Mouse (Mus musculus): ENCODE measurements around the gene H2-Q4. TPM values are rescaled to one million over a fixed set of nuclear protein-coding genes. Genes with fewer than 3 reads are reported as not detected.
"Not testable (repeated sequence)": the region's sequence is repeated elsewhere in the genome, so short reads cannot be mapped to it uniquely, and the experiment has no call there.

The H2-Q4 gene
- polyA plus RNA-seq, 1 experiment: 249 TPM

DNA sequence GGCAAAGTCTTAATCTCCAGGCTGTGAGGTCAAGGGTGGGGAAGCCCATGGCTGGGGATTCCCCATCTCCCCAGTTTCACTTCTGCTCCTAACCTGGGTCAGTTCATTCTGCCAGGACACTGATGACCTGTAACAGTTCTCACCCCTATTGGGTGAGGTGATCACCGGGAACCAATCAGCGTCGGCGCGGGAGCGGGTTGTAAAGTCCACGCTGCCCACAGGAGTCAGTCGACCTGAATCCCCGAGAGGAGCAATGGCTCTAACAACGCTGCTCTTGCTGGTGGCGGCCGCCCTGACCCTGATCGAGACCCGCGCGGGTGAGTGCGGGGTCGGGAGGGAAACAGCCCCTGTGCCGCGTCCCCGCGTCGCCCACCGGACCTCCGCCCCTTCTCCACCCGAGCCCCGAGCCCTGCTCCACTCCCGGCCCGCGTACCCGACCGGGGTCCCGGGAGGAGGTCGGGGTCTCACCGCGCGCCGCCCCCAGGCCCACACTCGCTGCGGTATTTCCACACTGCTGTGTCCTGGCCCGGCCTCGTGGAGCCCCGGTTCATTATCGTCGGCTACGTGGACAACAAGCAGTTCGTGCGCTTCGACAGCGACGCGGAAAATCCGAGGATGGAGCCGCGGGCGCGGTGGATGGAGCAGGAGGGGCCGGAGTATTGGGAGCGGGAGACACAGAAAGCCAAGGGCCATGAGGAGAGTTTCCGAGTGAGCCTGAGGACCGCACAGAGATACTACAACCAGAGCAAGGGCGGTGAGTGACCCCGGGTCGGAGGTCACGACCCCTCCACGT is 45.4 kb downstream of the H2-Q4 start, which contains the start of gene H2-Q6:
H2-Q6 (plus strand) TSS at position 227 of the 793 bp plus-strand sequence.
- not testable (repeated sequence) for H3K4me1 ChIP-seq (ENCODE audit: control insufficient read depth, insufficient read depth, insufficient read length); H3K27me3 ChIP-seq (ENCODE audit: control insufficient read depth, insufficient read depth, low read length); H3K36me3 ChIP-seq (ENCODE audit: control insufficient read depth, insufficient read depth, low read length)
- Histone ChIP-seq H3K27ac (ENCODE audit: insufficient read depth, low read length) (peak within 1 kb of the TSS; percentile 42), H3K4me3 (ENCODE audit: extremely low read depth, insufficient read depth, insufficient read length) (peak within 1 kb of the TSS; percentile 65)
- TF ChIP-seq POLR2A (IDR thresholded peaks at IDR 0.05; ENCODE audit: low read depth, low read length): peak; percentile 78
- 3% methylated on average over 59 of the region's 66 CpGs for whole genome bisulfite sequencing
- DNase-seq (ENCODE audit: low read depth in 1 of 2, low spot score in 2 of 2): peak; percentile 79 to 84

DNA sequence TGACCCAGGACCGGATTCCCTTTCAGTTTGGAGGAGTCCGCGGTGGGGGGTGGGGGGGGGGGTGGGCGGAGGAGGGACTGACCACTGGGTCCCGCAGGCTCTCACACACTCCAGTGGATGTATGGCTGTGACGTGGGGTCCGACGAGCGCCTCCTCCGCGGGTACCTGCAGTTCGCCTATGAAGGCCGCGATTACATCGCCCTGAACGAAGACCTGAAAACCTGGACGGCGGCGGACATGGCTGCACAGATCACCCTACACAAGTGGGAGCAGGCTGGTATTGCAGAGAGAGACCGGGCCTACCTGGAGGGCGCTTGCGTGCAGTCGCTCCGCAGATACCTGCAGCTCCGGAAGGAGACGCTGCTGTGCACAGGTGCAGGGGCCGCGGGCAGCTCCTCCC is 46.1 kb downstream of the H2-Q4 start:
- peak in 1 of 2 experiments; percentile 61 for DNase-seq (ENCODE audit: low read depth in 1 of 2, low spot score in 2 of 2)
- H3K4me1 ChIP-seq (ENCODE audit: control insufficient read depth, insufficient read depth, insufficient read length): not testable (repeated sequence)
- WGBS: 28% methylated on average over 26 of the region's 28 CpGs

DNA sequence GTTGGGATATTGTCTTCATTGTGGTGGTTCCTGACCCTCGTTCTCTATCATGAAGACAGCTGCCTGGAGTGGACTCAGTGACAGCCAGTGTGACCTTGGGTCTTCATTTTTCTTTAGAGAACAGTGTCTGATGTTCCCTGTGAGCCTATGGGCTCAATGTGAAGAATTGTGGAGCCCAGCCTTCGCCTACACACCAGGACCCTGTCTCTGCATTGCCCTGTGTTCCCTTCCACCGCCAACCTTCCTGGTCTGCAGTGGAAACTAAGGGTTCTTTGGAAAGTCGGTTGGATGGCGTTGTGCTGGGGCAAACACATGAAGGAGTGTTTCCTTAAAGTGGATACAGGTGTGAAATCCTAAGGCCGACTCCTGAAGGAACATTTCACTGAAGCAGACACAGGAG is 49.5 kb downstream of the H2-Q4 start:
- H3K27me3 ChIP-seq (ENCODE audit: control insufficient read depth, insufficient read depth, low read length); DNase-seq (ENCODE audit: low read depth in 1 of 2, low spot score in 2 of 2); H3K4me3 ChIP-seq (ENCODE audit: extremely low read depth, insufficient read depth, insufficient read length); H3K36me3 ChIP-seq (ENCODE audit: control insufficient read depth, insufficient read depth, low read length); H3K27ac ChIP-seq (ENCODE audit: insufficient read depth, low read length); H3K4me1 ChIP-seq (ENCODE audit: control insufficient read depth, insufficient read depth, insufficient read length): not testable (repeated sequence)
- WGBS: 89% methylated on average over 6 of the region's 6 CpGs

More for the DNA sequence above, 46.1 kb downstream of the H2-Q4 start:
- not testable (repeated sequence) for H3K27ac ChIP-seq (ENCODE audit: insufficient read depth, low read length); H3K27me3 ChIP-seq (ENCODE audit: control insufficient read depth, insufficient read depth, low read length); H3K36me3 ChIP-seq (ENCODE audit: control insufficient read depth, insufficient read depth, low read length)
- H3K4me3 ChIP-seq (ENCODE audit: extremely low read depth, insufficient read depth, insufficient read length): peak overlapping the region; percentile 65

DNA sequence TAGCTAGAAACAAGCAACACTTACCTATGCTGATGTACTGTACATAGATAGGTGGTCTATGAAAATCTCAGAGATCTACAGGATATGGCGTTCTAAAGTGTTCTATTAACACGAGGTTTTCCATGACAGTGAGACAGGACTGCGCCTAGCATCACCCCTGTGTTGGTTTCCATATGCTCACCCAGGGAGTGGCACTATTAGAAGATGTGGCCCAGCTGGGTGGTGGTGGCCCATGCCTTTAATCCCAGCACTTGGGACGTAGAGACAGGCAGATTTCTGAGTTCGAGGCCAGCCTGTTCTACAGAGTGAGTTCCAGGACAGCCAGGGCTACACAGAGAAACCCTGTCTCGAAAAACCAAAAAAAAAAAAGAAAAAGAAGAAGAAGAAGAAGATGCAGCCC is 51.3 kb downstream of the H2-Q4 start:
- WGBS: 86% methylated on average over 6 of the region's 6 CpGs
- not testable (repeated sequence) for H3K27ac ChIP-seq (ENCODE audit: insufficient read depth, low read length); H3K4me3 ChIP-seq (ENCODE audit: extremely low read depth, insufficient read depth, insufficient read length); H3K27me3 ChIP-seq (ENCODE audit: control insufficient read depth, insufficient read depth, low read length); DNase-seq (ENCODE audit: low read depth in 1 of 2, low spot score in 2 of 2); H3K36me3 ChIP-seq (ENCODE audit: control insufficient read depth, insufficient read depth, low read length); H3K4me1 ChIP-seq (ENCODE audit: control insufficient read depth, insufficient read depth, insufficient read length)

DNA sequence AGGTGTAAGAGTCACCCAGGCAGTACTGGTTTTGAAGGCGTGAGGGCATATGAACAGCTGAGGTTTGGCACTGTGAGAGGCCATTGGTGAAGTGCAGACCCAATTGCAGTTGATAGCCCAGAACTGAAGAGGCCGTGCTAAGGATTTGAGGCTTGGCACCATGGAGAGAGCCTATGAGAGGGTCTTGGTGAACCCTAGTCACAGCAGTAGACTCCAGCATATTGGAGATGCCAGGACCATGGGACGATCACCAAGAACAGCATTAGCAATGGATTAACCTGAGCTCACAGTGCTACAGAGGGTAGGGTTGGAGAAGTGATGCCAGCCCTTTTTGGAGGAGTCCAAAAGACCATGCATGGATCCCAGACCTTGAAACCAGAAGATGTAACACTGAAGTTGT is 52.8 kb downstream of the H2-Q4 start:
- not testable (repeated sequence) for H3K27ac ChIP-seq (ENCODE audit: insufficient read depth, low read length)

DNA sequence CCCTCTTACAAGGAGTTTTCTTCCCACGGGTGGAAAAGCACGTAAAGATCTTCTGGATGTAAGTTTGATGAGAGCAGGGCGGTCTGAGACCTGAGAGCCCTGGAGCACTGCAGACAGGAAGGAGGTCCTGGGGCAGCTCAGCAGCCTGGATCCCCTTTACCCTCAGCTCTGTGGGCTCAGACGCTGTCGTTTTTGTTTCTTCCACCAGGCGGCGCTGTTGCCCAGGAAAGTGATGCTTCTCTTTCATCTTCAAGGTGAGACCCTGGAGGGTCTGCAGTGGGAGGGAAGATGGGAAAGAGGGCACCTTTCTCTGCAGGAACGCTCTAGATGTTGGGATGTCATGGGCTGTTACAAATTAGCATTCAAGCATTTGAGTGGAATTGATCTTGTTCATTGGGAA is 55.4 kb downstream of the H2-Q4 start:
- TF ChIP-seq CTCF (IDR thresholded peaks at IDR 0.05; ENCODE audit: extremely low read depth, insufficient read depth, insufficient read length, insufficient replicate concordance): peak; percentile 60; the same call in 1 of the 2 replicates
- H3K36me3 ChIP-seq (ENCODE audit: control insufficient read depth, insufficient read depth, low read length); DNase-seq (ENCODE audit: low read depth in 1 of 2, low spot score in 2 of 2); H3K27ac ChIP-seq (ENCODE audit: insufficient read depth, low read length); H3K4me3 ChIP-seq (ENCODE audit: extremely low read depth, insufficient read depth, insufficient read length); H3K4me1 ChIP-seq (ENCODE audit: control insufficient read depth, insufficient read depth, insufficient read length); H3K27me3 ChIP-seq (ENCODE audit: control insufficient read depth, insufficient read depth, low read length): not testable (repeated sequence)
- WGBS: 9% methylated on average over 8 of the region's 8 CpGs

More for the DNA sequence above, 52.8 kb downstream of the H2-Q4 start:
- H3K4me1 ChIP-seq (ENCODE audit: control insufficient read depth, insufficient read depth, insufficient read length); H3K4me3 ChIP-seq (ENCODE audit: extremely low read depth, insufficient read depth, insufficient read length); DNase-seq (ENCODE audit: low read depth in 1 of 2, low spot score in 2 of 2); H3K36me3 ChIP-seq (ENCODE audit: control insufficient read depth, insufficient read depth, low read length); H3K27me3 ChIP-seq (ENCODE audit: control insufficient read depth, insufficient read depth, low read length): not testable (repeated sequence)
- 87% methylated on average over 3 of the region's 3 CpGs for WGBS

Other genes starting within 250 kb of the H2-Q4 start
- gene Apom, start 247.6 kb upstream of the H2-Q4 start, polyA plus RNA-seq (2012; rRNA removed): 0.12 and 0.18 TPM in 2 replicates
- gene Bag6, start 244.4 kb upstream of the H2-Q4 start, polyA plus RNA-seq (2012; rRNA removed): 166 and 202 TPM in 2 replicates
- gene Prrc2a, start 214.7 kb upstream of the H2-Q4 start, polyA plus RNA-seq (2012; rRNA removed): 362 and 462 TPM in 2 replicates
- 8.3 and 10.2 TPM in 2 replicates for gene Aif1, start 203.5 kb upstream of the H2-Q4 start, polyA plus RNA-seq (2012; rRNA removed)
- 109 and 112 TPM in 2 replicates for gene Lst1, start 191.2 kb upstream of the H2-Q4 start, polyA plus RNA-seq (2012; rRNA removed)
- gene Ltb, start 185.2 kb upstream of the H2-Q4 start, polyA plus RNA-seq (2012; rRNA removed): 531 and 756 TPM in 2 replicates
- gene Tnf, start 177.6 kb upstream of the H2-Q4 start, polyA plus RNA-seq (2012; rRNA removed): 7.5 and 13.2 TPM in 2 replicates
- gene Lta, start 174.3 kb upstream of the H2-Q4 start, polyA plus RNA-seq (2012; rRNA removed): 24.8 and 26.8 TPM in 2 replicates
- 0.34 TPM in 1 of 2 replicates, not detected in the other for gene Gm16181, start 158.8 kb upstream of the H2-Q4 start, polyA plus RNA-seq (2012; rRNA removed)
- 5.0 TPM in 2 replicates for gene Atp6v1g2, start 146.0 kb upstream of the H2-Q4 start, polyA plus RNA-seq (2012; rRNA removed)
- 16.9 and 29.1 TPM in 2 replicates for gene Nfkbil1, start 143.8 kb upstream of the H2-Q4 start, polyA plus RNA-seq (2012; rRNA removed)
- 284 and 323 TPM in 2 replicates for gene Ddx39b, start 137.9 kb upstream of the H2-Q4 start, polyA plus RNA-seq (2012; rRNA removed)
- gene H2-D1, start 116.9 kb upstream of the H2-Q4 start, polyA plus RNA-seq (2012; rRNA removed): 1,148 and 1,488 TPM in 2 replicates
- not detected in 2 replicates for gene H2-Q1, start 59.2 kb upstream of the H2-Q4 start, polyA plus RNA-seq (2012; rRNA removed)
- 0.48 and 0.58 TPM in 2 replicates for gene H2-Q2, start 37.4 kb upstream of the H2-Q4 start, polyA plus RNA-seq (2012; rRNA removed)
- gene H2-Q6, start 45.2 kb downstream of the H2-Q4 start, polyA plus RNA-seq (2012; rRNA removed): 239 and 253 TPM in 2 replicates
- gene H2-Q7, start 59.5 kb downstream of the H2-Q4 start, polyA plus RNA-seq (2012; rRNA removed): 667 and 745 TPM in 2 replicates
- 7.7 and 11.0 TPM in 2 replicates for gene H2-Q10, start 90.5 kb downstream of the H2-Q4 start, polyA plus RNA-seq (2012; rRNA removed)
- not detected in 2 replicates for gene Pou5f1, start 126.4 kb downstream of the H2-Q4 start, polyA plus RNA-seq (2012; rRNA removed)
- gene Tcf19, start 137.2 kb downstream of the H2-Q4 start, polyA plus RNA-seq (2012; rRNA removed): 9.6 and 13.5 TPM in 2 replicates
- gene Cchcr1, start 137.5 kb downstream of the H2-Q4 start, polyA plus RNA-seq (2012; rRNA removed): 4.2 and 4.4 TPM in 2 replicates
- 0.09 TPM in 1 of 2 replicates, not detected in the other for gene Psors1c2, start 153.6 kb downstream of the H2-Q4 start, polyA plus RNA-seq (2012; rRNA removed)
- 0.13 and 0.18 TPM in 2 replicates for gene Cdsn, start 172.5 kb downstream of the H2-Q4 start, polyA plus RNA-seq (2012; rRNA removed)
- not detected in 2 replicates for gene 2300002M23Rik, start 187.8 kb downstream of the H2-Q4 start, polyA plus RNA-seq (2012; rRNA removed)
- not detected in 2 replicates for gene Sfta2, start 221.9 kb downstream of the H2-Q4 start, polyA plus RNA-seq (2012; rRNA removed)
- gene Gm9573, start 247.0 kb downstream of the H2-Q4 start, polyA plus RNA-seq (2012; rRNA removed): not detected in 2 replicates